Mouse (Mus musculus) embryo, embryonic 10 days (tissue): ENCODE measurements around the gene Sned1.
"Not testable (repeated sequence)": the region's sequence is repeated elsewhere in the genome, so short reads cannot be mapped to it uniquely, and the experiment has no call there.

Experiments used
- DNase-seq: peaks from one replicate; pipeline ENCODE4 v3.0.0-alpha.2; 2015; ENCODE audit warnings: low spot score

The Sned1 gene

DNA sequence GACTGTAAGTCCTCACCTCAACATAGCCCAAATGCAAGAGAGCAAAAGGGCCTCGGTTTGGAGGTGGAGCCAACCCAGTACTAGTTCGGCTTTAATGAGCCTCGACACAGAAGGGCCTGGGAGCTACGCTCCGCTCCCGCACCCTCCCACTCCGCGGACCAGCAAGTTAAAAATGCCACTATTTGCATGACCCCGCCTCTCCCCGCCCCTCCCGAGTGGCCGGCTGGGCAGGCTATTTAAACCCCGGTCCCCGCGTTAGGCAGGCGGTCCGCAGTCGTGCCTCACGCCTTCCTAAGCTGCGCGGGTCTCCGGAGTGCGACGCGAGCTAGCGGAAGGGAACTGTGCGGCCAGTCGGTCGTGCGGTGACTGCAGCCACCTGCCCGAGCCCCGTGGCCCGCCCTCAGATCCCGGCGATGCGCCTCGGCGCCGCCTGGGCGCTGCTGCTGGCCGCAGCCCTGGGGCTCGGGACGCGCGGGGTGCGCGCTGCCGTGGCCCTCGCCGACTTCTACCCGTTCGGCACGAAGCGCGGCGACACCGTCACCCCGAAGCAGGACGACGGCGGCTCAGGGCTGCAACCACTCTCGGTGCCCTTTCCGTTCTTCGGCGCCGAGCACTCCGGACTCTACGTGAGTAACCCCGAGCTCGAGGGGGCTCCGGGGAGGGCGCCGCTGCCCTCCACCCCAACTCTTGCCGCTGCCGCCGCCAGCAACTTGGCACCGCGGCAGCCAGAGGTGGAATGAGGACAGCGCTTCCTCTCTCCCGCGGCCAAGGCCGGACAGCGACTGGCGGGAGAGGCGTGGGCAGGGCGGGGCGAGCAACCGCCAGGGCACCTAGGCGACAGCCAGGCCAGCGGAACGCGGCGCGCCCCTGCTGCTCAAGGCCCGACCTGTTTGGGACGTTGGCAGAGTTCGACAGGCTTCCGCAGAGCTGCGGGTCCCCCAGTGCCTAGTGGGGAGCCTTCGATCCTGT is at the start of gene Sned1:
TSS of gene Sned1 (plus strand) at position 266 of the 969 bp plus-strand sequence.
- peak; percentile 90 for DNase-seq

DNA sequence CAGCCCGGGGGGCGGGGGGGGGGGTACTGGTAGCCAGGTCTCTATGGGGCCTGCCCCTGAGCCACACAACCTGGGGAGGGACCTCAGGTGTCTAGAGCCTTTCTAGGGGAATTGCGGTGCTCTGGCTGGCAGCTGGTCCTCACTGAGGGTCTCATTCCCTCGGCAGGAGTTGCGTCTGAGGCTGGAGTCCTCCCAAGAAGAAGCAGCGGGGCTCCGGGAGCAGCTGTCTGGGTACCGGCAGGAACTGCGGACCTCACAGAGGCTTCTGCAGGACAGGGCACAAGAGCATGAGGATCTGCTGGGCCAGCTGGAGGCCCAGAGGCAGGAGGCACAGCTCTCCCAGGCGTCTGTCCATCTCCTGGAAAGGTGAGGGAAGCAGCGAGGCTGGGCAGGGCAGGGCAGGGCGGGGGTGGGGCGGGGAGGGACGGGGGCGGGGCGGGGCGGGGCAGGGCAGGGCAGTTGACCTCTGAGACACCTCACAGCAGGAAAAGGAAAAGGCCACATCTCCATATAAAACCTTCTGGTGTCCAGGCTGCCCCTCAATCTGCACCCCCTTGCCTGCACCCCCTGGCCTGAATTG is 44.8 kb upstream of the Sned1 start:
- DNase-seq = no peak

DNA sequence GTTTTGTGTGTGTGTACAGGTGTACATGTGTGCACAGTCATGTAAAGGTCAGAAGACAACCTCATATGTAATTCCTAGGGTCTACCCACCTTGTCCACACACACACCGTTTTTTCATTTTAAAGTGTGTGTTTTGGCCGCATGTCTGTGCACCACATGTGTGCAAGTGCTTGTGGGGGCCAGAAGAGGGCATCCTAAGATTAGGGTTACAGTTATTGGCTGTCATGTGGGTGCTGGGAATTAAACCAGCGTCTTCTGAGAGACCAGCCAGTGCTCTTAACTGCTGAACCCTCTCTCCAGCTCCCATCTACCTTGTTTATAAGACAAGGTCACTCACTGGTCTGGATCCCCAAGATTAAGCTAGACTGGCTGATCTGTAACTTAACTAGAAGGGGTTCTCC is 40.7 kb upstream of the Sned1 start:
- DNase-seq = no peak

DNA sequence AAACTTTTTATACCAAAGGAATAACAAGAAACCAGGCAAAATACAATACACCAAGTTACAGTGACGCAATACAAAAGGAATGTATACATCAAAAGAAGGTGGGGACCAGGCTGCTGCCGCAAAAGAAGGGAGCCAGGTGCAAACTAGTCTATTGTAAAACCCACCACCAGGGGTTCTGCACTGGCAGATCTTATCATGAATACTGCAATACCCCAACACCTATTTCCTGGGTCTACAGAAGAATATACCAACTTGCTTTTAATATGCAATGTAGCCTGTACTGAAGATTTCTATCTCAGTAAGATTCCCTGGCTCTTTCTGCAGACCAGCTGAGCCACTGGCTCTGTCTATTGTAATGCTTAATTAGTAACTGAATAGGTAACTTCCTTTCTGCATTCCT is 38.2 kb upstream of the Sned1 start:
- DNase-seq = not testable (repeated sequence)

DNA sequence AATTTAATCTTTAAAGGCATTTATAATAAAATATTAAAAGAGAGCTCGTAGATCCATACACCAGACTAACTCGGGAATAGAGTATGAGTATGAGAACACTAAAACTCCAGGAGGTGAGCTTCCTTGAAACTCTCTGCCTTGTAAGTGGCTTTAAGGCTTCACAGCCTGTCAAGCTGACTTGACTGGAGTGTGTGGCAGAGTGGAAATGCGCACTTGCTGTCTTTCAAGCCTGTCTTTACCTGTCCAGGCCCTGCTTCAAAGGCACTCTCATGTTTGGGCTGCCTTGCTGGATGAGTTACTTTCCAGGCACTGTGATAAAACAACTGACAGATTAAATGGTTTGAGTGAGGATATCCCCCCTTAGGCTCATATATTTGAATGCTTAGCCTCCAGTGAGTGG is 37.7 kb upstream of the Sned1 start:
- no peak for DNase-seq

DNA sequence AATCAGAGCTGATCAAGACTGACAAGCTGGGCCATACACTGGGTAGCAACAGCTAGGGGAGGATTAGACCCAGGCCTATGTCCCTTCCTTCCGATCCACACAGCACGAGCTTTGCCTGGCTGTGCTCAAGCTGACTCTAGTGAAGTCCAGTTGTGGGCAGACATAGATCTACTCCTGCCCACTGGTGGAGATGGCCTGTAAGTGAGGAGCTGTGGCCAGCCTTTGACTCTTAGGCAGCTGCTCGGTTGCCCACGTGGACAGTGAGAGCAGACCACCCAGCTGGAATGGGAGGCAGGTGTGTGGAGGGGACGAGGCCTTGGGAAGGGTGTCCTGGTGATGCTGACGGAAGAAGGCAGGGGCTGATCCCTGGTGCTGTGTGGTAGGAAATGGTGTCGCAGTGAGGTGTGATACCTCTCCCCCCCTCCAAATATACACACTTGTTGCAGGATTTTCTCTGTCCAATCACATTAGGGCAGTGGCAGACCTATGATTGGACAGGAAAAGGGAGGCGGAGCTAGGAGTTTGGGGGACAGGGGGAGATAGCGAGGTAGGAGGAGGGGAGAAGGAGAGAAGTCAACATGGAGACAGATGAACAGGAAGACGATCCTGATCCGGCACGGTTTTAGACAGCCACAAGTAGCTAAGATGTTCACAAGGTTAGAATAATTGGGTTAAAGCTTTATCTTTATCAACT is 29.2 kb upstream of the Sned1 start:
- DNase-seq = peak; percentile 19

DNA sequence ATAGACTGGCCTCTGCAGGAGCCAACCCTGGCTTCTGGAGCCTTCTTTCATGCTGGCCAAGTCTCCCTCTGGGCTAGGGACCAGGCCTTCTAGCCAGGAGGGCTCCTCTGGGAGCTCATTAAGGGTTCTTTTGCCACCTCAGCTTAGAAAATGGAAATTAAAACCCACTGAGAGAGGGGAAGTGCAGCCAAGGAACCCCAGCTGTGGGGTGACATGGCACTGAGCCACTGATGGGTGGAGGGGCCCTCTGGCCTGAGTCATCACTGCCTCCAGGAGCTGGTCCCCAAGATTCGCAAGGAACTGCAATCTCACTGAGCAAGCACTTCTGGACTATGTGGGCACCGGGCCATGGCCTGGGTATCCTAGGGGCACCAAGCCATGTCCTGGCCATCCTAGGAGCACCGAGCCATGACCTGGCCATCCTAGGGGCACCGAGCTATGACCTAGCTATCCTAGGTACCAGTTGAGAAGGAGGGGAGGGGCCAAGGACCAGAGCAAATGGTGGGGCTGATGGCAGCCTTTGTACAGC is 28.0 kb upstream of the Sned1 start:
- DNase-seq = no peak

DNA sequence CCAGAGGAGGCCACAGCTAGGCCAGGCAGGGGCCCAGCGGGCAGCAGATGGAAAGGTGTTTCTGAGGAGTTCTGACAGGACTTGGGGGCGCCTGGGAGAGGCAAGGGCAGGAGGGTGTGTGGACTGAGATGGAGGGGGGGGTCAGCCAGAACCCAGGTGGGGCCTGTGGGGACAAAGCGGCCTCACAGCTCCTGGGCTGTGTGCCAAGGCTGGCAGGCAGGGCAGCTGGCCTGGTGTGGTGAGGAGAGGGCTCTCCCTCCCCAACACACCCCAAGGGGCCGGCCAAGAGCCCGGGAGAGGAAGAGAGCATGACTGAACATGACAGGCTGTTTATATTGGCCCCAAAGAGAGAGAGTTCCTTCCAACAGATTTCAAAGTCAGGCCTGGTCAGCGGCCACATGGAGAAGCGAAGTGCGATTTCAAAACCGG is 25.4 kb upstream of the Sned1 start:
- DNase-seq = no peak

DNA sequence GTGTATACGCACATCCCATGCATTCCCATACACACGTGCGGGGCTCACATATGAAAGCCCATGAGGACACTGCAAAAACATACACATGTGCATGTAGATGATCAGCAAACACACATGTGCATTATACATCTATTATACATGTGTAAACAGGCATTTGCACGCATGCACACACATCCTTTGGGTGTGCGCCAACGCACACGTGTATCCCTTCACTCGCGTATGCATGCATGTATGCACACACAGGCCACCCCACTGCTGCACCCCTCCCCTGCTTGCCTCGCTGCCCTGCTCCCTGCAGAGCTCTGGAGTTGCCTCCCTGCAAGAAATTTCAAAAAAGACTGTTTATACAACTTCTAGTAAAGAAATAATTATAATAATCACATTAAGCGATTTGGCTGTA is 24.6 kb upstream of the Sned1 start:
- DNase-seq = no peak

DNA sequence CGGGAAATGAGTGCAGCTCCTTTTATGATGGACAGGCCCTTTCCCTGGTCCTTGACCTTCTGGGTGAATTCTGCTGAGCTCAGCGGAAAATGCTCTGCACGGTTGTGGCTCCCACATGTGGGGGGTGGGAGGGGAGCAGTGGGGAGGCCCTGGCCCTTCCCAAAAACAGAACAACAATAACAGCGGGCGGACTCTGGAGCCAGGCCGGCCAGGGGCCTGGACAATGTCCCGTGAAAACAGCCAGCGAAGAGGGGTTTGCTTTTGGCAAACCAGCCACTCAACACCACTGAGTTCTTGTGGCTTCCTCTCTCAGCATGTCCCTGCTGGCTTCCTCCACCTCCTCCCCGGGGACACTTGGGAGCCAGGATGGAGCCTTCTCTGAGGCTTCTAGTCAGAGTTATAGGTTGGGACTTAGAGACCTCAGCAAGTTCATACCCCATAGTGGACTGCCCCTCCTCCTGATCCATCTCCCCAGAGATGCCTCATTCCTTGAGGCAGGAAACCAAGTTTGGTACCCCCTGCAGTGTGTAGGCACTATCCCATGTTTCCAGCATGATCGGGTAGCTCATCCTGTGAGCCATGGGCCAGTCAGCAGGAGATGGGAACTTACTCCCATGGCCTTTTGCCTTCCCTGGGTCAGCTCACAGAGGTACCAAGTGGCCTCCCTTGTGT is 24.0 kb upstream of the Sned1 start:
- no peak for DNase-seq

DNA sequence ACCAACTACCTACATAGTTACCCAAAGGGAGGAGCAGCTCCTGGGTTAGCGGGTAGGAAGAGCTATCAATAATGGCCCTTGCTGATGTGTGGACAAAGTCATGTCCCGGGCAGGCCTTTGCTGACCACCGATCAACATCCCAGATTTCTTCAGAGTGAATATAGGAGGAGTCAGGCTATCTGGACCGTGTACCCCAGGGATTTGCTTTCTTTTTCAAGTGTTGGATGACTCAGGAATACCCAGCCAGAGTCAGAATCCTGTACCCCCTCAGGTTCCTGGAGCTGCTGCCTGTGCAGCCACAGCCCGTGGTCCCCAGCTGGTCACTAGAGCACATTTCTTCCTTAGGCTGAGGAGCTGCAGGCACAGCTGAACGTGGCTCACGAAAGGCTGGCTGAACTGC is 23.2 kb upstream of the Sned1 start:
- no peak for DNase-seq

DNA sequence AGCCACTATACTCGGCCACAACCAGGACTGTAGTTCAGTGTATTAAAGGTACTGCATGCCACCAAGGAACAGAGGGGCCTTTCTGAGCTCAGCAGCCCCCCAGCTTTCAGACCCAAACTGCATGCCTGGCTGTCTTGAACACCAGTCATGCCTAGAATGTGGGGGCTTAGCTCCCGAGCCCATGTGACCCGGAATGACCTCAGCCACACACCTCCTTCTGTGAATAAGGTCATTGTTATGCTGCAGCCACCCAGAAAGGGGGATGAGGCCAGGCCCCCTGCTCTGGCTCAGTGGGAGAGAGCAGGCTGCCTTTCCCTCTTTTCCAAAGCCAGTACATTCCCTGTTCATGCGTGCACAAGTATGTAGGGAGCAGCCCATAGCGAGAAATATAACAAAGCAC is 21.0 kb upstream of the Sned1 start:
- DNase-seq = peak; percentile 58

DNA sequence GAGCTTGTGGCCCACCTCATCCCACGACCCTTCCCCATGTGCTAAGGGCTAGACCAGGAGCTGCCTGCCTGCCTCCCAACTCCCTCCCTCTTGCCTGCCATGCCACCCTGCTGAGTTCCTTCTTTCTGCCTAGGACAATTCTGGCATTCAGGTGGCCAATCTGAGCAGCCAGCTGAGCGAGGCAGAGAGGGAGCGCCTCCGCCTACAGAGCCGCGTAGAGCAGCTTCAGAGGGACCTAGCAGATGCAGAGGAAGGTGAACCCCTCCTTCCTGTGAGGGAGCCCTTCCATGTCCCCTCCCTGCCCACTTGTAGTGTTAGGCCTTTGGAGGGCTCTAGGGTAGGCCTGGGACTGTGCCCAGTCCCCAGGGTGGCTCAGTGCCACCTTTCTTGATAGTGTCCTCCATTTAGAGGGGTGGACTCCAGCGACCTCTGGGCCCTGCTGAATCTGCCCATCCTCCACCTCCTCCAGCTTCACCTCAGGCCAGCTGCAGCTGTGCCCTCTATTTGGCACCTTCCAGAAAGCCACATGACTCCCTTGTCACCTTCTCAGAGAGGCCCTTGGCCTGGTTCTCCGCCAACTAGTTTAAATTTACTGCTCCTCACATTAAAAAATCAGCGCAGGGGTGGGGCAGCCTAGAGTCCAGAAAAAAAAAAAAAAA is 18.7 kb upstream of the Sned1 start:
- no peak for DNase-seq

DNA sequence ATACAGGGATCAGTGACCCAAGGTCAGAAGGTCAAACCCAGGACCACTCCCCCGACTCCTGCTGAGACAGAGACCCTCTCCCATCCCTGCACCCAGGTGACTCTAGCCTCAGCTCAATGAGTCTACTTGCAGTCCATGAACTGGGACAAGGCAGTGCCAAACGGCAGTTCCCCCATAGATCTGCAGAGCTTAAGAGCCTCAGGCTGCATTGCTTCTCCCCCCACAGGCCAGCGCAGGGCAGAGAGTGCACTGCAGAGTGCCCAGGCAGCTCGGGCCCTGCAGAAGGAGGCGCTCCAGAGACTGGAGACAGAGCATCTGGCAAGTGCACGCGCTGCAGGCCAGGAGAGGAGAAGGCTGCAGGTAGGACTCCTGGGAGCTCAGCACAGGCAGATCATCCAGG is 18.1 kb upstream of the Sned1 start:
- no peak for DNase-seq

DNA sequence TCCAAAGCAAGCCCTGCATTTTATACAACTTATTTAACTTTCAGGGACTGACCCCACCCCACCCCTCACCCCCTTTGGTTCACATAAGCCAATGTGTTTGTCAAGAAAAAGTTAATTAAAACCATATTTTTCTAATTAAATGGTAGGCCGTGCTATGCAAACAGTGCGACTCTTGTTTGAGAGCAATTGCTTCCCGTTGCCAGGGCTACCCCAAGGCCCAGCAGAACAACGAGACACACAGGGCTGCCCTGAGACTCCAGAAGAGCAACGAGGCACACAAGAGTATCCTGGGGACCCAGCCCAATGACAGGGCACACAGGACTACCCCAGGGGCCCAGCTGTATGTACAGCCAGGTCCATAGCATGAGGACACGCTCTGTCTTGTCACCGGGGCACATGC is 14.9 kb upstream of the Sned1 start:
- peak; percentile 35 for DNase-seq

DNA sequence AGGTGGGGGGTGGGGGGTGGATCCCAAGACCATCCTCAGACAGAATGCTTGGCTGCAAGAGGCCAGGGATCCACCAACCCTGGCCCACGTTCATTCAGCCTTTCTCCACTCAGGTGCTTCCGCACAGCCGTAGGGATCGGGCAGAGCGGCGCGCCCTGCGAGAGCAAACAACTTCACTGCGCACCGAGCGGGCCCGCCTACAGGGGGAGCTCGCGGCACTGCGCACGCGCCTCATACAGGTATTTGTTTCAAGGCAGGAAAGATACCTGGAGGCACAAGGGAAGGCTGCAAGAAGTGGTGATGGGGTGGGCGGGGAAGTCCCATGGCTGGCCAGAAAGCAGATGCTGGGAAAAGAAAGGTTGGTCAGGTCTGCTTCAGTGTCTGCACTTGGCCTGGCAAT is 11.7 kb upstream of the Sned1 start:
- DNase-seq = peak; percentile 61

DNA sequence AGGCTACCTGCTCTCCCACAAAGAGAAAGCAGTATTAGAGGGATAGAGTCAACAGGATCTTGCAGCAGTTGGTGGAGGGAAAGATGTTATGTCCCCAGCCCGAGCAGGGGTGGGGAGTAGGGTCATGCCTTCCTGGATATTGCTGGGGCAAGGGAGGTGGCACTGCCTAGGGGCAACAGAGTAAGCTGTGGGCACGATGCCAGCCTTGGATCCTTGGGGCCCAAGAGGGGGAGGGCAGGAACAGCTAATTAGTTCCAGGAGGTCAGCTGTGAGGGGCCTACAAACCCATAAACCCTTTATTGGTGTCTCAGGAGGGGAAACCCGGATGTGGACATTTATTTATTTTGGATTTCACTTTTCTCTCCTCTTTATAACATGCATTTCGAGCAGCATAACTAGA is 10.4 kb upstream of the Sned1 start:
- no peak for DNase-seq

DNA sequence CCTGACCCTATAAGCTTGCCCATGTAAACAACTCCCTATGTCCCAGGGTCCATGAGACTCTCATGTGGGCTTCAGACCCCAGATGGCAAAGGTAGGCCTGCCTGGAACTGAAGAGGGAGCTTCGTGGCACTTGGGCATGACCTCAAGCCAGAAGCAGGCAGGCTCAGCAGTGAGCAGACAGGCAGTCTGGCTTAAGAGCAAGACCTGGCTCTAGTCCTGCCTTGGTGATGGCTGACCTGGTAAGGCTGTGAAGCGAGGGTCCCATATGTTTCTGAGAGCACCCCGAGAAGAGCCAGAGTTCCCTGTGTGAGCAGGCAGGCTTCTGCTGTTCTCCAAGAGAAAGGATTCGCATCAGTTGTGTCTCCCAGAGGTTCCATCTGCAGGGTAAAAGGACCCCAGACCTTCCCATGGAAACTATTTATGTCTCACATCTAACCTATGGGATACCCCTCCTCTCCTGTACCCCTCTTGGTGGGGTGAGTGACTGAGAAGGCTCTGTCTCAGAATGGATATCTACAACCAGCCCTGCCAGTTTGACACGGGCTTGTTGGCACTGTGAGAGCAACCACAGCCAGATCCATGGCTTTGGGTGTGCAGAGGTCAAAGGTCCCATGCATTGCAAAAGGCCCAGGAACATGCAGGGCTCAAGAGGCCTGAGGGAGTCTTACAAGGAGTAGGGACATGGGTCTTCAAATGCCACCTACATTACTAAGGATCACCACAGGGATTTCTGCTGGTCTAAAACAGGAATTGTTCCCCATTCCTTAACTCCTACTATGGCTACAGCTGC is 9.7 kb upstream of the Sned1 start:
- no peak for DNase-seq

DNA sequence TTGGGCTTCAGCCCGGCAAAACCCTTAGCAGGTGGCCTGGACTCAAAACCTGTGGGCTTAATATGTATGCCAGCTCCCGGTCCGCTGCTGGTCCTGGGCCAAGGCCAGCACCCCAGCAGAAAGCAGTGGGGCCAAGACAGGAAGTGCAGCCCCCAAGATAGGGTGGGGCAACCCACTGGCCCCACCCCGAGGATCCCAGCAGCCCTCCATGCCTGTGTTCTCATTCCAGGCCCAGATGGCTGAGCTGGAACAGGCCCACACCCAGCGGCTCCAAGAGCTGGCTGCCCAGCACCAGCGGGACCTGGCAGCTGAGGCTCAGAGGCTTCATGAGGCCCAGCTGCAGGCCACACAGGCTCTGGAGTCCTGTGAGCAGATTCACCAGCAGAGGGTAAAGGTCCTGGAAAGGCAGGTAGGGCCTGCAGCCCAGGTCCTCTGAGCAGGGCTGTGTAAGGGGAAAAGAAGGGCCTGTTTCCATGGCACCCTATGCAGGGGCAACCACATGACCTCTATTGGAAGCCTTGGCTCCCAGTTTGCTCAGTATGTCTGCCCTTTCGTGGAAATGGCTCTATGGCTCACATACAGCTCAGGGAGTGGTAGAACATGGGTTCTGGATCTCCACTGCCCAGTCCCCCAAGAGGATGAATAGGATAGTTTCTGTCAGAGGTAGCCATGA is 8.2 kb upstream of the Sned1 start:
- DNase-seq = no peak

DNA sequence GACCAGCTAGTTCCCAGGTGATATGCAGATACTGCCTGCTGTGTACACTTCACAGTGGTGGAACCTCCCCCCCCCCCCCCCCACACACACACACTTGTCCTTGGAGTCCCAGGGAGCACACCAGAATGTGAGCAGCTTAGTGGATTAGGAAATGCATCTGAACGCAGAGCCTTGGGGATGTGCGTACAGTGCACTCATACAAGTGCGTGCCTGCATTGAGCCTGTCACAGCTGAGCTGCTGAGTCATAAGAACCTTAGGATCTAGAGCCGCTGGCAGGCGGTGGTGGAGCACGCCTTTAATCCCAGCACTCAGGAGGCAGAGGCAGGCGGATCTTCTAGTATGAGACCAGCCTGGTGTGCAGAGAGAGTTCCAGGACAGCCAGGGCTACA is 7.7 kb upstream of the Sned1 start:
- DNase-seq = no peak
